Mouse (Mus musculus) embryonic facial prominence, embryonic 13.5 days (tissue): Measurements from ENCODE around the gene Tmem135. TPM values are rescaled to one million over a fixed set of nuclear protein-coding genes. Genes with fewer than 3 reads are reported as not detected.
A peak's percentile ranks its signal among the peaks of the same experiment; 100 is the strongest.

Source experiments
- ATAC-seq: fragments of 200-750 bp; cut with Nextera tagmentation; 2 replicates; pipeline ENCODE4 v1.8.0; 2017; ENCODE audit warnings: low read depth; ENCODE audit not compliant: insufficient number of reproducible peaks, insufficient read depth, low FRiP score, low TSS enrichment
- H3K27ac ChIP-seq: fragments of 300-500 bp; sonication (generic); 2 replicates; pipeline ENCODE4 v1.5.1; 2015; ENCODE audit warnings: moderate library complexity, mild to moderate bottlenecking, inconsistent platforms
- H3K27me3 ChIP-seq: fragments of 300-500 bp; sonication (generic); 2 replicates; pipeline ENCODE4 v1.6.1; 2015; ENCODE audit warnings: mild to moderate bottlenecking, inconsistent platforms
- H3K36me3 ChIP-seq: fragments of 300-500 bp; sonication (generic); 2 replicates; pipeline ENCODE4 v1.6.1; 2015; ENCODE audit warnings: mild to moderate bottlenecking, inconsistent platforms
- H3K4me1 ChIP-seq: fragments of 300-500 bp; sonication (generic); 2 replicates; pipeline ENCODE4 v1.6.1; 2015; ENCODE audit warnings: inconsistent platforms
- H3K4me2 ChIP-seq: fragments of 300-500 bp; sonication (generic); 2 replicates; pipeline ENCODE4 v1.6.1; 2015; ENCODE audit warnings: moderate library complexity, mild to moderate bottlenecking, inconsistent platforms
- H3K4me3 ChIP-seq: fragments of 300-500 bp; sonication (generic); 2 replicates; pipeline ENCODE4 v1.5.1; 2015; ENCODE audit warnings: mild to moderate bottlenecking, inconsistent platforms
- H3K9ac ChIP-seq: fragments of 300-500 bp; sonication (generic); 2 replicates; pipeline ENCODE4 v1.6.1; 2015; ENCODE audit warnings: mild to moderate bottlenecking, inconsistent platforms
- H3K9me3 ChIP-seq: fragments of 300-500 bp; sonication (generic); 2 replicates; pipeline ENCODE4 v1.6.1; 2016; ENCODE audit warnings: inconsistent platforms
- WGBS: fragments of 180-500 bp; shearing (Covaris S2); methylation state at CpG from one replicate; pipeline ENCODE4 v1.1.7; 2015; ENCODE audit warnings: mixed read lengths; 5-methylcytosine and 5-hydroxymethylcytosine counted together
- polyA plus RNA-seq: library from polyadenylated mRNA; unstranded; fragments of >200 nt; fragmentation: Nextera tagmentation; extraction: Ambion mirVana; gene quantifications from 2 replicates; pipeline ENCODE4 v1.2.1, GENCODE M21; 2015

Gene Tmem135
- polyA plus RNA-seq, 1 experiment from 2014 or later, result 24.0 TPM

- 70% methylated on average over 6 of the region's 6 CpGs for WGBS
- H3K9me3 ChIP-seq, result no peaks in the 10 kb centered on the region
- no peak overlapping the region for H3K4me2 ChIP-seq
- no peaks in the 10 kb centered on the region for H3K27me3 ChIP-seq
- H3K36me3 ChIP-seq, result no peaks in the 10 kb centered on the region
- H3K4me3 ChIP-seq, result no peak overlapping the region
- H3K9ac ChIP-seq, result no peak overlapping the region
- no peaks in the 10 kb centered on the region for H3K4me1 ChIP-seq
- H3K27ac ChIP-seq, result no peak overlapping the region
- ATAC-seq, result no peak
Observed at GRCm38 (mm10) chr7:89371623-89372295, 32.3 kb downstream of the Tmem135 start.

DNA sequence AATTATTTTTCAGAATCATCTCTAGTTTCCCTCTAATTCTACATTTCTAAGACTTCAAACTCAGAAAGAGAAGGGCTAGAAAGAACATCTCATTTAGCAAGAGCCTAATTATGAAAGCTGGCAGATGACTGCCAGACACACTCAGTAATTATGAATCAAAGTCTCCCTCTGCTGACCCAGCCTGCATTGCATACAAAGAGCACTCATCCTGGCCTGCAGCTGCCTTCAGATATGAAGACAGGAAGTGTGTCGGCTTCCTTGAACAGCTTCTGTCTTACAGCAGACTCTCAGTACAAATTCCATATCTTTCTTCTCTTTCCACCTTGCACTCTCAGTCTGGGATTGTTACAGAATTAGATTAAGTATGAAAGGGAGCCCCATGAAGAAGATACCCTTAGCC, 33.1 kb downstream of the Tmem135 start:
- ATAC-seq, result no peak
- no peak overlapping the region for H3K4me3 ChIP-seq
- H3K4me2 ChIP-seq, result no peak overlapping the region
- no peaks in the 10 kb centered on the region for H3K27me3 ChIP-seq
- H3K9me3 ChIP-seq, result no peaks in the 10 kb centered on the region
- H3K4me1 ChIP-seq, result no peaks in the 10 kb centered on the region
- H3K36me3 ChIP-seq, result no peaks in the 10 kb centered on the region
- no peak overlapping the region for H3K9ac ChIP-seq
- WGBS, result 32% methylated on average over 1 of the region's 1 CpGs
- no peak overlapping the region for H3K27ac ChIP-seq

DNA sequence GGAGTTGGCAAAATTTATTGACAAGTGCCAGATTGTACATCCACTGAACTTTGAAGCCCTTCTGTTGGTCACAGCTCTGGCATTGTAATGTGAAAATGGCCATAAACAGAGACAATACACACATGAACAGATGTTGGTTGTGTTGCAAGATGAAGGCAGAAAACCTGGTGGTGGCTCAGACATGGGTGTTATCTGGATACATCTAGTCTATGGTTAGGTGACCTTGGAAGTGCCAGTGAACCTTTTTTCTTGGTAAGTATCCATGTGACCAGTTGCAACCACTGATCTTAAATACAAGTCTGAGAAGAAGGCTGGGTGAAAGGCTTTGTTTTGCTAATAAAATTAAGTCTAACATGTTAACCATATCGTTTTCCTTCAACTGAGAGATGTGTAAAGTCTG, 33.9 kb downstream of the Tmem135 start:
- Histone ChIP-seq H3K4me3 (no peak overlapping the region), H3K4me2 (no peak overlapping the region), H3K9ac (no peak overlapping the region), H3K9me3 (no peaks in the 10 kb centered on the region), H3K36me3 (no peaks in the 10 kb centered on the region), H3K4me1 (no peaks in the 10 kb centered on the region), H3K27me3 (no peaks in the 10 kb centered on the region), H3K27ac (no peak overlapping the region)
- WGBS, result 70% methylated on average over 1 of the region's 1 CpGs
- ATAC-seq, result no peak

DNA sequence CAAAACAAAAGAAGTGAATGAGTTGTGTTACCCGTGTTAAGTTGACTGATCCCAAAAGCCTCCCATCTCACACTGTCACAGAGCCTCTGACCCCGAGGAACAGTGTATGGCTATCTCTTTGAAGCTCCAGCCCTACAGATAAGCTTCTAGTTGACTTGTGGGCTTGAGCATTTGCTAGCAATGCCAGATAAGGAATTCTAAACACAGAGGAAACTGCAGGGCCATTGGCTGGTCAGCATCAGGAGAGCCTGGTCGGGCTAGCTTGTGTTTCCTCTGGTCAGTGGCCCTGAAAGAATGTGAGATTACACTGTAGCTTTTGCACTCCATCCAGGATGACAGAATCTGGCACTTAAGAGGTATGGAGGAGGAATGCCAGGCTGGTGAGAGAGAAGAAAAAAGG, 36.4 kb downstream of the Tmem135 start:
- Histone ChIP-seq H3K9ac (no peak overlapping the region), H3K27ac (no peak overlapping the region), H3K4me1 (no peaks in the 10 kb centered on the region), H3K27me3 (no peaks in the 10 kb centered on the region), H3K36me3 (no peaks in the 10 kb centered on the region), H3K4me2 (no peak overlapping the region), H3K9me3 (no peaks in the 10 kb centered on the region), H3K4me3 (no peak overlapping the region)
- ATAC-seq, result no peak
- WGBS, result 47% methylated on average over 3 of the region's 3 CpGs

GRCm38 (mm10) chr7:89365135-89365880, 38.7 kb downstream of the Tmem135 start:
- no peak overlapping the region for H3K9ac ChIP-seq
- H3K4me3 ChIP-seq, result no peak overlapping the region
- H3K36me3 ChIP-seq, result no peaks in the 10 kb centered on the region
- H3K4me2 ChIP-seq, result no peak overlapping the region
- H3K27ac ChIP-seq, result no peak overlapping the region
- H3K4me1 ChIP-seq, result no peaks in the 10 kb centered on the region
- ATAC-seq, result no peak
- no peaks in the 10 kb centered on the region for H3K9me3 ChIP-seq
- no peaks in the 10 kb centered on the region for H3K27me3 ChIP-seq
- 81% methylated on average over 10 of the region's 10 CpGs for WGBS

- H3K9ac ChIP-seq, result no peak overlapping the region
- no peaks in the 10 kb centered on the region for H3K27me3 ChIP-seq
- H3K4me3 ChIP-seq, result no peak overlapping the region
- no peaks in the 10 kb centered on the region for H3K36me3 ChIP-seq
- no peak for ATAC-seq
- H3K4me2 ChIP-seq, result no peak overlapping the region
- H3K27ac ChIP-seq, result no peak overlapping the region
- 89% methylated on average over 5 of the region's 5 CpGs for WGBS
- no peaks in the 10 kb centered on the region for H3K9me3 ChIP-seq
- no peaks in the 10 kb centered on the region for H3K4me1 ChIP-seq
Observed at GRCm38 (mm10) chr7:89363975-89364374, 40.0 kb downstream of the Tmem135 start.

DNA sequence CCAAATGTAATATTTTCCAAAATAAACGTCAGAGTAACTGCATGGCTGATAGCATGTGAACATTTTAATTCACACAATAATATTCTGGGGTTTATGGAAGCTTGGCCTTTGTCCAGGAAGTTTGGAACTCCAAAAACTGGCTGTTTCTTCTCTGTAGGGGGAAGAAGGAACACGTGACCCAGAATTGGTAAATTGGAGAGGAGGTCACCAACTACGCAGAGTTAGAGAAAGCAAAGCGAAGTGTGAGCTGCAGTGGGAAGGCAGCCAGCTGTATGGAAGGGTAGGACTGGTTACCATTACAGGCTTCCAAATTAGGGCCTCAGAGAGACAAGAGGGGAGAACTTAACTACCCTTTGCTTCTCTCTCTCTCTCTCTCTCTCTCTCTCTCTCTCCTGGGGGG, 47.7 kb downstream of the Tmem135 start:
- peak; percentile 85 for ATAC-seq
- peak overlapping the region; percentile 16; the same call in 1 of the 2 replicates for H3K4me2 ChIP-seq
- H3K4me3 ChIP-seq, result no peak overlapping the region
- peak overlapping the region; percentile 86 for H3K27ac ChIP-seq
- H3K27me3 ChIP-seq, result no peaks in the 10 kb centered on the region
- WGBS, result 22% methylated on average over 4 of the region's 4 CpGs
- H3K9ac ChIP-seq, result no peak overlapping the region
- H3K4me1 ChIP-seq, result peaks cover 15% of the 10 kb centered on the region
- no peaks in the 10 kb centered on the region for H3K9me3 ChIP-seq
- H3K36me3 ChIP-seq, result no peaks in the 10 kb centered on the region

DNA sequence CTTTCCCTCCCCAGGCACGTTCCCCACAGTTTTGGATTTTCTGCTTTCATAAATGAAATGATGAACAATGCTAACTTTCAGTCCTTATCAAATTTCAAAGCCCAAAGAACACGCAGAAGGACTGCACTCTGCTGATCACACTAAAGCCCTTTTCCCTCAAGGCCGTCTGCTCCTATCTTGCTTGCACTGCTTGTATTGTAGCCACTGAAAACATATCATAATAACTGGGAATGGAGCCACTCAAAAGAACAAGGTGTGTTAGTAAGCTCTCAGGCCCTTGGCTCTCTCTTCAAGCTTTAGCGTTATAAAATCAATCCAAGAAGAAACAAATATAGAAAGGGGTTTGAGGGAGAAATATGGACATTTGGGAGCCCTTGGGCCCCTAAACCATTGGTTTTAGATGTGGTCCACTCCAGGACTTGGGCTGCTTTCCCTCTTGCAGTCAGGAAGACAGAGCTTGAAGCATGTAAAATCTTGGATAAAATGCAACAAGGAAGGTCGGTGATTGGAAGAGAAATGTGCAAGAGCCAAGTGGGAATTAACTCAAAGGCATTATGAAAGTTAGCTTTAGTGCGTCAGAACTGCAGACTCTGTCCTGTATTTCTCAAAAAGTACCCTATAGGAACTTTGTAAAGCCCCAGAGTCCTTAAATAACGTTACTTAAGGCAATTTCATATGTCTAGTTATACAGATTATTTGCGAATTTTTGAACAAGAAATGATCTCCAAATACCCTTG, 48.3 kb downstream of the Tmem135 start:
- 43% methylated on average over 8 of the region's 8 CpGs for WGBS
- ATAC-seq, result no peak

DNA sequence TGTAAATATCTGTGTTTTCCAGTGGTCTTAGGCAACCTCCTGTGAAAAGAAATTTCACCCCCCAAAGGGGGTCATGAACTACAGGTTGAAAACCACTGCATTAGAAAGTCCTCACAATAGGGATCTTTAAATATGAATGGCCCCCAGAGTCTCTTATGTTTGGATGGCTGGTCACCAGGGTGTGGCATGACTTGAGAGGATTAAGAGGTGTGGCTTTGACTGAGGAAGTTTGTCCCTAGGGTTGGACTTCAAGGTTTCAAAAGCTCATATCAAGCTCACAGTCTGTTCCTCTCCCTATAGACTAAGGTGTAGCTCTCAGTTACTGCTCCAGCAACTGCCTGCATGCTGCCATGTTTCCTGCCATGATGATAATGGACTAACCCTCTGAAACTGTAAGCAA, 62.0 kb downstream of the Tmem135 start:
- Histone ChIP-seq H3K9me3 (no peaks in the 10 kb centered on the region), H3K4me3 (no peak overlapping the region), H3K4me1 (peaks cover 17% of the 10 kb centered on the region), H3K9ac (no peak overlapping the region), H3K36me3 (no peaks in the 10 kb centered on the region), H3K27ac (no peak overlapping the region), H3K4me2 (no peak overlapping the region), H3K27me3 (no peaks in the 10 kb centered on the region)
- no peak for ATAC-seq

More for the DNA sequence above, 48.3 kb downstream of the Tmem135 start:
- Histone ChIP-seq H3K9ac (no peak overlapping the region), H3K4me3 (no peak overlapping the region), H3K4me2 (0 out of 2 replicates have a peak overlapping the region, but pooled peaks have one; percentile 16), H3K27me3 (no peaks in the 10 kb centered on the region), H3K36me3 (no peaks in the 10 kb centered on the region), H3K27ac (peak overlapping the region; percentile 86), H3K9me3 (no peaks in the 10 kb centered on the region), H3K4me1 (peaks cover 15% of the 10 kb centered on the region)

DNA sequence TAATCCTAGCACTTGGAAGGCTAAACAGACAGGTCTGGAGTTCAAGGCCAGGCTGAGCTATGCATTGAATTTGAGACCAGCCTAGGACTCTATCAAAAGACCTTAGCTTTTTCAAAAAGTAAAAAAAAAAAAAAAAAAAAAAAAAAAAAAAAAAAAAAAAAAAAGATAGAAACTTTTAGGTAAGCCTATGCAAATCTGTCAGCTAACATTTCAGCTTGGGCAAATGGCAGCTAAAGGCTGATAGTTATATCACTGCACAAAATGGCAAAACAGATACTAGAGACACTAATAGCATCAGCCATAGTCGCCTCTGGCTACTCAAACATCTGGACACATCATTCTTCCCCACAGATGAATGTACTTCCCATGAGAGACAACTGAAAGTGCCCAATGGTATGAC, 64.2 kb downstream of the Tmem135 start:
- Histone ChIP-seq H3K4me3 (no peak overlapping the region), H3K9ac (no peak overlapping the region), H3K4me1 (peaks cover 21% of the 10 kb centered on the region), H3K27me3 (no peaks in the 10 kb centered on the region), H3K27ac (no peak overlapping the region), H3K36me3 (no peaks in the 10 kb centered on the region), H3K4me2 (0 out of 2 replicates have a peak overlapping the region, but pooled peaks have one; percentile 90), H3K9me3 (no peaks in the 10 kb centered on the region)
- ATAC-seq, result no peak
- WGBS, result 73% methylated on average over 1 of the region's 1 CpGs

- Histone ChIP-seq H3K9me3 (no peaks in the 10 kb centered on the region), H3K4me3 (peak overlapping the region; percentile 94), H3K4me1 (peaks cover 21% of the 10 kb centered on the region), H3K4me2 (peak overlapping the region; percentile 90), H3K27ac (no peak overlapping the region), H3K36me3 (no peaks in the 10 kb centered on the region), H3K9ac (peak overlapping the region; percentile 96), H3K27me3 (no peaks in the 10 kb centered on the region)
- no peak for ATAC-seq
Observed at GRCm38 (mm10) chr7:89339142-89339435, 64.9 kb downstream of the Tmem135 start.
